Mouse (Mus musculus): Measurements from ENCODE around the gene Exoc6. TPM values are rescaled to one million over a fixed set of nuclear protein-coding genes. Genes with fewer than 3 reads are reported as not detected.
A peak's percentile ranks its signal among the peaks of the same experiment; 100 is the strongest.

The Exoc6 gene
- total and polyA plus RNA-seq, 2 experiments from 2014 or later = 25.5 to 27.2 TPM

- no peaks in the 10 kb centered on the region for H3K9me3 ChIP-seq (ENCODE audit: low read length)
- H3K27me3 ChIP-seq (ENCODE audit: insufficient read depth, low read length) = peaks cover 100% of the 10 kb centered on the region
- no peak for TF ChIP-seq CTCF (IDR thresholded peaks at IDR 0.05)
- peaks cover 11% of the 10 kb centered on the region; the same call in 1 of the 2 replicates for H3K4me1 ChIP-seq (ENCODE audit: insufficient read depth, low read length)
- ATAC-seq (ENCODE audit: low FRiP score) = no peak
- WGBS = 3% methylated on average over 42 of the region's 42 CpGs
- no peaks in the 10 kb centered on the region for H3K36me3 ChIP-seq (ENCODE audit: insufficient read depth, low read length)
- no peak overlapping the region for H3K27ac ChIP-seq (ENCODE audit: low read depth, low read length)
- H3K4me3 ChIP-seq (ENCODE audit: low read depth, low read length) = no peak overlapping the region
- H3K9ac ChIP-seq (replicated peaks; ENCODE audit: low read length, poor library complexity, severe bottlenecking) = no peak overlapping the region
- no peak for DNase-seq (ENCODE audit: low spot score)
- H3K4me2 ChIP-seq (ENCODE audit: low read depth, low read length, poor library complexity, severe bottlenecking) = no peak overlapping the region
Observed at GRCm38 (mm10) chr19:37695762-37696602, 145.8 kb downstream of the Exoc6 start.

GRCm38 (mm10) chr19:37696603-37697334, 146.6 kb downstream of the Exoc6 start:
- Histone ChIP-seq H3K36me3 (ENCODE audit: insufficient read depth, low read length) (no peaks in the 10 kb centered on the region), H3K27me3 (ENCODE audit: insufficient read depth, low read length) (peaks cover 94% of the 10 kb centered on the region), H3K4me2 (ENCODE audit: low read depth, low read length, poor library complexity, severe bottlenecking) (peak overlapping the region; percentile 67), H3K4me3 (ENCODE audit: low read depth, low read length) (0 out of 2 replicates have a peak overlapping the region, but pooled peaks have one; percentile 34), H3K4me1 (ENCODE audit: insufficient read depth, low read length) (peaks cover 11% of the 10 kb centered on the region; the same call in 1 of the 2 replicates), H3K9me3 (ENCODE audit: low read length) (no peaks in the 10 kb centered on the region), H3K27ac (ENCODE audit: low read depth, low read length) (no peak overlapping the region), H3K9ac (replicated peaks; ENCODE audit: low read length, poor library complexity, severe bottlenecking) (no peak overlapping the region)
- TF ChIP-seq CTCF (IDR thresholded peaks at IDR 0.05) = no peak
- DNase-seq (ENCODE audit: low spot score) = no peak
- WGBS = 3% methylated on average over 22 of the region's 22 CpGs
- no peak for ATAC-seq (ENCODE audit: low FRiP score)

- H3K4me1 ChIP-seq (ENCODE audit: insufficient read depth, low read length) = peaks cover 11% of the 10 kb centered on the region; the same call in 1 of the 2 replicates
- DNase-seq (ENCODE audit: low spot score) (no peak), ATAC-seq (ENCODE audit: low FRiP score) (no peak)
- H3K27ac ChIP-seq (ENCODE audit: low read depth, low read length) = no peak overlapping the region
- peaks cover 94% of the 10 kb centered on the region for H3K27me3 ChIP-seq (ENCODE audit: insufficient read depth, low read length)
- WGBS = under 1% methylated on average over 15 of the region's 18 CpGs
- no peaks in the 10 kb centered on the region for H3K9me3 ChIP-seq (ENCODE audit: low read length)
- no peak overlapping the region for H3K9ac ChIP-seq (replicated peaks; ENCODE audit: low read length, poor library complexity, severe bottlenecking)
- H3K4me2 ChIP-seq (ENCODE audit: low read depth, low read length, poor library complexity, severe bottlenecking) = peak overlapping the region; percentile 67
- no peaks in the 10 kb centered on the region for H3K36me3 ChIP-seq (ENCODE audit: insufficient read depth, low read length)
- TF ChIP-seq CTCF (IDR thresholded peaks at IDR 0.05) = no peak
- peak overlapping the region; percentile 34 for H3K4me3 ChIP-seq (ENCODE audit: low read depth, low read length)
Observed at GRCm38 (mm10) chr19:37697335-37697636, 147.1 kb downstream of the Exoc6 start.

- peaks cover 11% of the 10 kb centered on the region; the same call in 1 of the 2 replicates for H3K4me1 ChIP-seq (ENCODE audit: insufficient read depth, low read length)
- no peak within 1 kb of the TSS for H3K9ac ChIP-seq (replicated peaks; ENCODE audit: low read length, poor library complexity, severe bottlenecking)
Observed at GRCm38 (mm10) chr19:37697651-37698272, 147.5 kb downstream of the Exoc6 start, which contains the start of gene Cyp26a1. Gene Cyp26a1, plus strand, starts transcription at chr19:37697798.

GRCm38 (mm10) chr19:37698273-37699160, 148.3 kb downstream of the Exoc6 start:
- ATAC-seq (ENCODE audit: low FRiP score) = peak; percentile 29; the same call in 1 of the 2 replicates
- DNase-seq (ENCODE audit: low spot score) = no peak
- H3K9me3 ChIP-seq (ENCODE audit: low read length) = no peaks in the 10 kb centered on the region
- no peak overlapping the region for H3K9ac ChIP-seq (replicated peaks; ENCODE audit: low read length, poor library complexity, severe bottlenecking)
- WGBS = under 1% methylated on average over 61 of the region's 63 CpGs
- no peak for TF ChIP-seq CTCF (IDR thresholded peaks at IDR 0.05)
- H3K4me3 ChIP-seq (ENCODE audit: low read depth, low read length) = peak overlapping the region; percentile 34
- no peaks in the 10 kb centered on the region for H3K36me3 ChIP-seq (ENCODE audit: insufficient read depth, low read length)
- peaks cover 87% of the 10 kb centered on the region for H3K27me3 ChIP-seq (ENCODE audit: insufficient read depth, low read length)
- peaks cover 11% of the 10 kb centered on the region; the same call in 1 of the 2 replicates for H3K4me1 ChIP-seq (ENCODE audit: insufficient read depth, low read length)
- H3K27ac ChIP-seq (ENCODE audit: low read depth, low read length) = no peak overlapping the region
- peak overlapping the region; percentile 67 for H3K4me2 ChIP-seq (ENCODE audit: low read depth, low read length, poor library complexity, severe bottlenecking)

More at GRCm38 (mm10) chr19:37697651-37698272, 147.5 kb downstream of the Exoc6 start, which contains the start of gene Cyp26a1:
- no peaks in the 10 kb centered on the region for H3K9me3 ChIP-seq (ENCODE audit: low read length)
- H3K36me3 ChIP-seq (ENCODE audit: insufficient read depth, low read length) = no peaks in the 10 kb centered on the region
- no peak within 1 kb of the TSS for H3K27ac ChIP-seq (ENCODE audit: low read depth, low read length)
- peak within 1 kb of the TSS; percentile 67 for H3K4me2 ChIP-seq (ENCODE audit: low read depth, low read length, poor library complexity, severe bottlenecking)
- under 1% methylated on average over 50 of the region's 51 CpGs for WGBS
- peaks cover 94% of the 10 kb centered on the region for H3K27me3 ChIP-seq (ENCODE audit: insufficient read depth, low read length)
- H3K4me3 ChIP-seq (ENCODE audit: low read depth, low read length) = peak within 1 kb of the TSS; percentile 34
- 0 out of 2 replicates have a peak, but pooled peaks have one; percentile 34 for ATAC-seq (ENCODE audit: low FRiP score)
- no peak for TF ChIP-seq CTCF (IDR thresholded peaks at IDR 0.05)
- no peak for DNase-seq (ENCODE audit: low spot score)

Data from midbrain, postnatal 0 days (tissue).